Mouse (Mus musculus) embryonic facial prominence, embryonic 13.5 days (tissue): ENCODE data around the gene Uqcc2. TPM values are rescaled to one million over a fixed set of nuclear protein-coding genes. Genes with fewer than 3 reads are reported as not detected.

Experiments
- ATAC-seq: fragments of 200-750 bp; cut with Nextera tagmentation; 2 replicates; pipeline ENCODE4 v1.8.0; 2017; ENCODE audit warnings: low read depth; ENCODE audit not compliant: insufficient number of reproducible peaks, insufficient read depth, low FRiP score, low TSS enrichment
- H3K27ac ChIP-seq: fragments of 300-500 bp; sonication (generic); 2 replicates; pipeline ENCODE4 v1.5.1; 2015; ENCODE audit warnings: moderate library complexity, mild to moderate bottlenecking, inconsistent platforms
- H3K27me3 ChIP-seq: fragments of 300-500 bp; sonication (generic); 2 replicates; pipeline ENCODE4 v1.6.1; 2015; ENCODE audit warnings: mild to moderate bottlenecking, inconsistent platforms
- H3K36me3 ChIP-seq: fragments of 300-500 bp; sonication (generic); 2 replicates; pipeline ENCODE4 v1.6.1; 2015; ENCODE audit warnings: mild to moderate bottlenecking, inconsistent platforms
- H3K4me1 ChIP-seq: fragments of 300-500 bp; sonication (generic); 2 replicates; pipeline ENCODE4 v1.6.1; 2015; ENCODE audit warnings: inconsistent platforms
- H3K4me2 ChIP-seq: fragments of 300-500 bp; sonication (generic); 2 replicates; pipeline ENCODE4 v1.6.1; 2015; ENCODE audit warnings: moderate library complexity, mild to moderate bottlenecking, inconsistent platforms
- H3K4me3 ChIP-seq: fragments of 300-500 bp; sonication (generic); 2 replicates; pipeline ENCODE4 v1.5.1; 2015; ENCODE audit warnings: mild to moderate bottlenecking, inconsistent platforms
- H3K9ac ChIP-seq: fragments of 300-500 bp; sonication (generic); 2 replicates; pipeline ENCODE4 v1.6.1; 2015; ENCODE audit warnings: mild to moderate bottlenecking, inconsistent platforms
- H3K9me3 ChIP-seq: fragments of 300-500 bp; sonication (generic); 2 replicates; pipeline ENCODE4 v1.6.1; 2016; ENCODE audit warnings: inconsistent platforms
- WGBS: fragments of 180-500 bp; shearing (Covaris S2); methylation state at CpG from one replicate; pipeline ENCODE4 v1.1.7; 2015; ENCODE audit warnings: mixed read lengths; 5-methylcytosine and 5-hydroxymethylcytosine counted together
- microRNA-seq: library from miRNA; unstranded; fragments of <30 nt; microRNA quantifications from one replicate; pipeline ENCODE4, GENCODE M21; 2016
- polyA plus RNA-seq: library from polyadenylated mRNA; unstranded; fragments of >200 nt; fragmentation: Nextera tagmentation; extraction: Ambion mirVana; gene quantifications from 2 replicates; pipeline ENCODE4 v1.2.1, GENCODE M21; 2015

Uqcc2 gene
- polyA plus RNA-seq, 1 experiment from 2014 or later, result 350 TPM

DNA sequence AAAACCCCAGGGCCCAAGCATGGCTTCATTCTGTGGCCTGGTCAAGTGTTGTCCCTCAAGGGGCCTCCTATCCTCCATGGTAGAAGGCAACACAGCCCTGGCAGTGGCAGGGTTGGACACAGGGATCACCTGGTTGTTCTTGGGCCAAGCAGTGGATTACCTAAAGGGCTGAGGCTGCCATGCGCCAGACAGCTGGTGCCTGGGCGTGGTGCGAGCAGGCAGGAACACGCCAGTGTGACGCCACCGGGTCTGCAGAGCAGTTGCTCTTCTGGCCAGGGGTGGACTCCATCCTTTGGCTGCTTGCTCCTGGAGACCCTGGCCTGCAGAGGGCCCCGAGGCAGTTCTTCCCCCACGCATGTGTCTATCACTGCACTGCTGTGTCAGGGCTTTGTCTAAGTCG lies 59.9 kb downstream of the Uqcc2 start:
- 62% methylated on average over 9 of the region's 9 CpGs for WGBS
- Histone ChIP-seq H3K9me3 (peaks cover 3% of the 10 kb centered on the region; the same call in 1 of the 2 replicates), H3K27me3 (no peaks in the 10 kb centered on the region), H3K4me1 (peaks cover 26% of the 10 kb centered on the region), H3K36me3 (peaks cover 14% of the 10 kb centered on the region), H3K4me2 (no peak overlapping the region), H3K27ac (peak overlapping the region; percentile 16; the same call in 1 of the 2 replicates), H3K4me3 (no peak overlapping the region), H3K9ac (0 out of 2 replicates have a peak overlapping the region, but pooled peaks have one; percentile 21)
- ATAC-seq, result no peak

GRCm38 (mm10) chr17:27073126-27073525 lies 60.6 kb downstream of the Uqcc2 start:
- Histone ChIP-seq H3K4me1 (peaks cover 26% of the 10 kb centered on the region), H3K9me3 (peaks cover 3% of the 10 kb centered on the region; the same call in 1 of the 2 replicates), H3K36me3 (peaks cover 14% of the 10 kb centered on the region), H3K9ac (no peak overlapping the region), H3K27me3 (no peaks in the 10 kb centered on the region), H3K4me2 (no peak overlapping the region), H3K27ac (no peak overlapping the region), H3K4me3 (no peak overlapping the region)
- 80% methylated on average over 5 of the region's 5 CpGs for WGBS
- ATAC-seq, result no peak

Small RNA genes within 50 kb of the gene (microRNA-seq; reads per million reads assigned to microRNA genes)
- not detected for gene Mir7677

Other genes with a start within 250 kb of the Uqcc2 start
- 8.9 and 10.2 TPM in 2 replicates for gene Kifc5b, start 216.8 kb downstream of the Uqcc2 start, polyA plus RNA-seq
- gene Phf1, start 200.9 kb downstream of the Uqcc2 start, polyA plus RNA-seq, result 12.7 and 15.4 TPM in 2 replicates
- 162 and 180 TPM in 2 replicates for gene Cuta, start 194.3 kb downstream of the Uqcc2 start, polyA plus RNA-seq
- gene Syngap1, start 192.7 kb downstream of the Uqcc2 start, polyA plus RNA-seq, result 3.4 and 3.7 TPM in 2 replicates
- 16.0 and 16.1 TPM in 2 replicates for gene Zbtb9, start 160.7 kb downstream of the Uqcc2 start, polyA plus RNA-seq
- gene Bak1, start 104.9 kb downstream of the Uqcc2 start, polyA plus RNA-seq, result 4.6 and 5.7 TPM in 2 replicates
- 3.8 and 4.0 TPM in 2 replicates for gene Itpr3, start 76.6 kb downstream of the Uqcc2 start, polyA plus RNA-seq
- 0.40 and 0.42 TPM in 2 replicates for gene Ip6k3, start 33.9 kb upstream of the Uqcc2 start, polyA plus RNA-seq
- gene Lemd2, start 70.6 kb upstream of the Uqcc2 start, polyA plus RNA-seq, result 18.0 and 20.8 TPM in 2 replicates